ENCODE assay signal across 30 mouse cellular contexts in the genomic region with DNA sequence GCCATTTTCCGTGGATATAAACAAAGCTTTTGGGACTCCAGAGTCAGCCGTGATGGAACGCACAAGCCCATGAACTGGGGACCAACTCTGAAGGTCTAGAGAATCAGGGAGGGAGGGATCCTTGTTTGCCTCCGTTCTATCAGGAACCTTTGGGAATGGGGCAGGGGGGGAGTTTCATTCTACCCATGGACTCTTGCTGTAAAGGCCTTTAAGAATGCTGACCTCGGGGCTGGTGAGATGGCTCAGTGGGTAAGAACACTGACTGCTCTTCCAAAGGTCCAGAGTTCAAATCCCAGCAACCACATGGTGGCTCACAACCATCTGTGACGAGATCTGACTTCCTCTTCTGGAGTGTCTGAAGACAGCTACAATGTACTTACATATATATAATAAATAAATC. TPM values are rescaled to one million over a fixed set of nuclear protein-coding genes. Genes with fewer than 3 reads are reported as not detected.
"Had no signal": no experiment of that assay in that cellular context is flagged by ENCODE, and none has a peak within 500 bp of the region (broad histone marks: within the 10 kb centered on the region; RNA-seq: fewer than 3 reads in every experiment).

No protein-coding gene starts in this region.

RNA-seq across cellular contexts. Expression of a gene that starts 21.6 kb away (rescaled TPM):
- total RNA-seq: common myeloid progenitor, adult 5-6 weeks; forebrain, postnatal 0 days; gastrocnemius, adult 18-20 months; gastrocnemius, adult 2 months; gastrocnemius, adult 8-10 months; gastrocnemius, postnatal 10 days; gastrocnemius, postnatal 14 days; gastrocnemius, postnatal 25 days; gastrocnemius, postnatal 36 days; gastrocnemius, postnatal 4 days; granulocyte monocyte progenitor cell, adult 5-6 weeks; heart, adult 18-20 months; heart, adult 8-10 months had no signal
- polyA plus RNA-seq: cortical plate, adult 2 months; embryonic facial prominence, embryonic 10.5 days; embryonic facial prominence, embryonic 11.5 days; embryonic facial prominence, embryonic 12.5 days; embryonic facial prominence, embryonic 13.5 days; embryonic facial prominence, embryonic 14.5 days; embryonic facial prominence, embryonic 15.5 days; erythroblast, embryonic 14.5 days; forebrain, embryonic 10.5 days; forebrain, embryonic 11.5 days; forebrain, embryonic 12.5 days; forebrain, embryonic 13.5 days; forebrain, embryonic 14.5 days; forebrain, embryonic 15.5 days; forebrain, embryonic 16.5 days; forebrain, postnatal 0 days; frontal cortex, adult 2 months; heart, embryonic 10.5 days had no signal

RNA-seq across cellular contexts. Expression of a gene that starts 45.5 kb away (rescaled TPM):
- total RNA-seq: granulocyte monocyte progenitor cell, adult 5-6 weeks had no signal

RNA-seq across cellular contexts. Expression of a gene that starts 49.3 kb away (rescaled TPM):
- total RNA-seq: common myeloid progenitor, adult 5-6 weeks; gastrocnemius, postnatal 14 days; gastrocnemius, postnatal 25 days; gastrocnemius, postnatal 36 days had no signal
- polyA plus RNA-seq: erythroblast, embryonic 14.5 days had no signal
